Mouse (Mus musculus) liver, embryonic 16.5 days (tissue): Measurements from ENCODE around the gene Grpel1. TPM values are rescaled to one million over a fixed set of nuclear protein-coding genes. Genes with fewer than 3 reads are reported as not detected.

Experiments
- ATAC-seq: fragments of 200-750 bp; cut with Nextera tagmentation; 2 replicates; pipeline ENCODE4 v1.8.0; 2017; ENCODE audit warnings: low read depth, mild to moderate bottlenecking, moderate number of reproducible peaks, moderate library complexity
- H3K27ac ChIP-seq: fragments of 300-500 bp; sonication (generic); 2 replicates; pipeline ENCODE4 v1.5.1; 2014; ENCODE audit warnings: mild to moderate bottlenecking, low read length
- H3K27me3 ChIP-seq: fragments of 300-500 bp; sonication (generic); 2 replicates; pipeline ENCODE4 v1.6.1; 2014; ENCODE audit warnings: low read depth, low read length, mixed read lengths; ENCODE audit not compliant: control insufficient read depth, insufficient read depth
- H3K36me3 ChIP-seq: fragments of 300-500 bp; sonication (generic); 2 replicates; pipeline ENCODE4 v1.6.1; 2014; ENCODE audit warnings: mild to moderate bottlenecking; ENCODE audit not compliant: control insufficient read depth, insufficient read depth
- H3K4me1 ChIP-seq: fragments of 300-500 bp; sonication (generic); 2 replicates; pipeline ENCODE4 v1.6.1; 2014; ENCODE audit warnings: low read depth, low read length, mixed read lengths; ENCODE audit not compliant: control insufficient read depth
- H3K4me2 ChIP-seq: fragments of 300-500 bp; sonication (generic); 2 replicates; pipeline ENCODE4 v1.6.1; 2014; ENCODE audit warnings: low read depth, low read length, mixed read lengths
- H3K4me3 ChIP-seq: fragments of 300-500 bp; sonication (generic); 2 replicates; pipeline ENCODE4 v1.5.1; 2014; ENCODE audit warnings: low read depth, mild to moderate bottlenecking, low read length
- H3K9ac ChIP-seq: fragments of 300-500 bp; sonication (generic); 2 replicates; pipeline ENCODE4 v1.6.1; 2014; ENCODE audit warnings: low read depth, low read length
- H3K9me3 ChIP-seq: fragments of 300-500 bp; sonication (generic); replicated peaks from 2 replicates; pipeline ENCODE4 v1.6.1; 2016; ENCODE audit warnings: low read length; ENCODE audit not compliant: control insufficient read depth
- whole genome bisulfite sequencing: fragments of 180-500 bp; shearing (Covaris S2); extraction: QIAGEN DNeasy Blood & Tissue Kit; methylation state at CpG from one replicate; pipeline ENCODE4 v1.1.7; 2014; ENCODE audit not compliant: insufficient replicate concordance; 5-methylcytosine and 5-hydroxymethylcytosine counted together
- polyA plus RNA-seq: library from polyadenylated mRNA; unstranded; fragments of >200 nt; fragmentation: Nextera tagmentation; extraction: Ambion mirVana; gene quantifications from 2 replicates; pipeline ENCODE4 v1.2.1, GENCODE M21; 2015

Grpel1 gene
- polyA plus RNA-seq, 1 experiment from 2014 or later = 35.1 TPM

- WGBS = 43% methylated on average over 4 of the region's 4 CpGs
- H3K4me1 ChIP-seq = no peaks in the 10 kb centered on the region
- H3K27ac ChIP-seq = no peak overlapping the region
- H3K4me3 ChIP-seq = no peak overlapping the region
- no peak overlapping the region for H3K9ac ChIP-seq
- no peaks in the 10 kb centered on the region for H3K36me3 ChIP-seq
- no peak overlapping the region for H3K4me2 ChIP-seq
- ATAC-seq = no peak
- H3K9me3 ChIP-seq = no peaks in the 10 kb centered on the region
- no peaks in the 10 kb centered on the region for H3K27me3 ChIP-seq
These were observed 27.9 kb upstream of the Grpel1 start for GRCm38 (mm10) chr5:36436858-36437257.

- 44% methylated on average over 3 of the region's 3 CpGs for WGBS
- H3K27ac ChIP-seq = no peak overlapping the region
These were observed 24.1 kb upstream of the Grpel1 start for GRCm38 (mm10) chr5:36440741-36441140.

GRCm38 (mm10) chr5:36444611-36445010, 20.2 kb upstream of the Grpel1 start:
- WGBS = 43% methylated on average over 4 of the region's 4 CpGs
- no peaks in the 10 kb centered on the region for H3K36me3 ChIP-seq
- no peak for ATAC-seq
- H3K27ac ChIP-seq = no peak overlapping the region
- H3K9ac ChIP-seq = no peak overlapping the region
- no peak overlapping the region for H3K4me2 ChIP-seq
- H3K4me3 ChIP-seq = no peak overlapping the region
- no peaks in the 10 kb centered on the region for H3K9me3 ChIP-seq
- H3K27me3 ChIP-seq = no peaks in the 10 kb centered on the region; the same call in 1 of the 2 replicates
- H3K4me1 ChIP-seq = no peaks in the 10 kb centered on the region

More at GRCm38 (mm10) chr5:36440741-36441140, 24.1 kb upstream of the Grpel1 start:
- Histone ChIP-seq H3K9me3 (no peaks in the 10 kb centered on the region), H3K9ac (no peak overlapping the region), H3K4me3 (no peak overlapping the region), H3K4me2 (no peak overlapping the region), H3K4me1 (no peaks in the 10 kb centered on the region), H3K27me3 (no peaks in the 10 kb centered on the region; the same call in 1 of the 2 replicates), H3K36me3 (no peaks in the 10 kb centered on the region)
- ATAC-seq = no peak

GRCm38 (mm10) chr5:36445028-36445427, 19.8 kb upstream of the Grpel1 start:
- no peaks in the 10 kb centered on the region; the same call in 1 of the 2 replicates for H3K27me3 ChIP-seq
- H3K4me1 ChIP-seq = no peaks in the 10 kb centered on the region
- no peak overlapping the region for H3K4me2 ChIP-seq
- H3K9ac ChIP-seq = no peak overlapping the region
- no peaks in the 10 kb centered on the region for H3K36me3 ChIP-seq
- 23% methylated on average over 8 of the region's 8 CpGs for WGBS
- H3K27ac ChIP-seq = no peak overlapping the region
- no peak overlapping the region for H3K4me3 ChIP-seq
- no peak for ATAC-seq
- no peaks in the 10 kb centered on the region for H3K9me3 ChIP-seq

GRCm38 (mm10) chr5:36446166-36446890, 18.5 kb upstream of the Grpel1 start:
- Histone ChIP-seq H3K27me3 (no peaks in the 10 kb centered on the region; the same call in 1 of the 2 replicates), H3K4me3 (no peak overlapping the region), H3K9me3 (no peaks in the 10 kb centered on the region)

GRCm38 (mm10) chr5:36447872-36448271, 16.9 kb upstream of the Grpel1 start:
- no peak for ATAC-seq
- no peak overlapping the region for H3K27ac ChIP-seq
- no peaks in the 10 kb centered on the region; the same call in 1 of the 2 replicates for H3K27me3 ChIP-seq
- WGBS = 73% methylated on average over 12 of the region's 12 CpGs
- no peak overlapping the region for H3K4me3 ChIP-seq
- H3K4me1 ChIP-seq = no peaks in the 10 kb centered on the region; the same call in 1 of the 2 replicates
- H3K9ac ChIP-seq = no peak overlapping the region
- H3K9me3 ChIP-seq = no peaks in the 10 kb centered on the region
- no peaks in the 10 kb centered on the region for H3K36me3 ChIP-seq
- H3K4me2 ChIP-seq = no peak overlapping the region

More at GRCm38 (mm10) chr5:36446166-36446890, 18.5 kb upstream of the Grpel1 start:
- Histone ChIP-seq H3K4me2 (no peak overlapping the region), H3K27ac (no peak overlapping the region), H3K4me1 (no peaks in the 10 kb centered on the region; the same call in 1 of the 2 replicates), H3K36me3 (no peaks in the 10 kb centered on the region), H3K9ac (no peak overlapping the region)
- WGBS = 28% methylated on average over 9 of the region's 9 CpGs
- no peak for ATAC-seq

- Histone ChIP-seq H3K9ac (no peak overlapping the region), H3K27me3 (no peaks in the 10 kb centered on the region; the same call in 1 of the 2 replicates), H3K9me3 (no peaks in the 10 kb centered on the region), H3K4me1 (no peaks in the 10 kb centered on the region; the same call in 1 of the 2 replicates), H3K36me3 (no peaks in the 10 kb centered on the region), H3K27ac (no peak overlapping the region), H3K4me3 (no peak overlapping the region), H3K4me2 (no peak overlapping the region)
- no peak for ATAC-seq
- WGBS = 54% methylated on average over 6 of the region's 6 CpGs
These were observed 15.0 kb upstream of the Grpel1 start for GRCm38 (mm10) chr5:36449710-36450358.

- ATAC-seq = no peak
- no peaks in the 10 kb centered on the region for H3K9me3 ChIP-seq
- no peaks in the 10 kb centered on the region for H3K27me3 ChIP-seq
- H3K9ac ChIP-seq = no peak overlapping the region
- 17% methylated on average over 8 of the region's 10 CpGs for WGBS
- H3K4me3 ChIP-seq = no peak overlapping the region
- no peaks in the 10 kb centered on the region for H3K36me3 ChIP-seq
- no peak overlapping the region for H3K27ac ChIP-seq
- H3K4me1 ChIP-seq = no peaks in the 10 kb centered on the region; the same call in 1 of the 2 replicates
- no peak overlapping the region for H3K4me2 ChIP-seq
These were observed 13.7 kb upstream of the Grpel1 start for GRCm38 (mm10) chr5:36451119-36451518.

- no peaks in the 10 kb centered on the region for H3K9me3 ChIP-seq
- WGBS = 55% methylated on average over 10 of the region's 10 CpGs
- H3K27ac ChIP-seq = no peak overlapping the region
- no peak for ATAC-seq
- no peaks in the 10 kb centered on the region; the same call in 1 of the 2 replicates for H3K4me1 ChIP-seq
- H3K9ac ChIP-seq = no peak overlapping the region
- H3K36me3 ChIP-seq = no peaks in the 10 kb centered on the region
- H3K4me3 ChIP-seq = no peak overlapping the region
- H3K27me3 ChIP-seq = no peaks in the 10 kb centered on the region
- H3K4me2 ChIP-seq = no peak overlapping the region
These were observed 12.9 kb upstream of the Grpel1 start for GRCm38 (mm10) chr5:36451872-36452389.
